Mouse (Mus musculus) neural tube, embryonic 15.5 days (tissue): ENCODE measurements at regions not wholly inside any gene's neighbourhood (a gene's known extent, or its start where the extent isn't known, plus 50 kb on each side); places are given as distances from the start of the nearest gene placed in this dataset.
A peak's percentile ranks its signal among the peaks of the same experiment; 100 is the strongest.

ENCODE experiments used
- ATAC-seq: fragments of 200-750 bp; cut with Nextera tagmentation; 2 replicates; pipeline ENCODE4 v1.8.0; 2017; ENCODE audit warnings: mild to moderate bottlenecking, moderate TSS enrichment, moderate library complexity; ENCODE audit not compliant: low FRiP score
- H3K27ac ChIP-seq: fragments of 300-500 bp; sonication (generic); replicated peaks from 2 replicates; pipeline ENCODE4 v1.5.1; 2015; ENCODE audit warnings: mild to moderate bottlenecking, inconsistent platforms
- H3K27me3 ChIP-seq: fragments of 300-500 bp; sonication (generic); replicated peaks from 2 replicates; pipeline ENCODE4 v1.6.1; 2015; ENCODE audit warnings: inconsistent platforms
- H3K36me3 ChIP-seq: fragments of 300-500 bp; sonication (generic); 2 replicates; pipeline ENCODE4 v1.6.1; 2015; ENCODE audit warnings: inconsistent platforms
- H3K4me1 ChIP-seq: fragments of 300-500 bp; sonication (generic); 2 replicates; pipeline ENCODE4 v1.6.1; 2015; ENCODE audit warnings: inconsistent platforms
- H3K4me2 ChIP-seq: fragments of 300-500 bp; sonication (generic); 2 replicates; pipeline ENCODE4 v1.6.1; 2015; ENCODE audit warnings: inconsistent platforms, mild to moderate bottlenecking, moderate library complexity
- H3K4me3 ChIP-seq: fragments of 300-500 bp; sonication (generic); replicated peaks from 2 replicates; pipeline ENCODE4 v1.5.1; 2015; ENCODE audit warnings: mild to moderate bottlenecking, inconsistent platforms
- H3K9ac ChIP-seq: fragments of 300-500 bp; sonication (generic); replicated peaks from 2 replicates; pipeline ENCODE4 v1.6.1; 2015; ENCODE audit warnings: mild to moderate bottlenecking, inconsistent platforms
- H3K9me3 ChIP-seq: fragments of 300-500 bp; sonication (generic); replicated peaks from 2 replicates; pipeline ENCODE4 v1.6.1; 2016; ENCODE audit warnings: inconsistent platforms
- WGBS: fragments of 180-500 bp; shearing (Covaris S2); methylation state at CpG from one replicate; pipeline ENCODE4 v1.1.7; 2015; ENCODE audit warnings: mixed read lengths; 5-methylcytosine and 5-hydroxymethylcytosine counted together

GRCm38 (mm10) chr17:52448701-52449100 is 153.8 kb upstream of the Kcnh8 start:
- H3K27me3 ChIP-seq = no peaks in the 10 kb centered on the region
- no peak overlapping the region for H3K27ac ChIP-seq
- ATAC-seq = no peak
- no peak overlapping the region for H3K9ac ChIP-seq
- no peaks in the 10 kb centered on the region for H3K9me3 ChIP-seq
- no peaks in the 10 kb centered on the region for H3K36me3 ChIP-seq
- no peak overlapping the region for H3K4me2 ChIP-seq
- H3K4me3 ChIP-seq = no peak overlapping the region
- H3K4me1 ChIP-seq = no peaks in the 10 kb centered on the region
- WGBS = 76% methylated on average over 5 of the region's 5 CpGs

- Histone ChIP-seq H3K27ac (no peak overlapping the region), H3K4me3 (no peak overlapping the region), H3K4me2 (peak overlapping the region; percentile 34; the same call in 1 of the 2 replicates), H3K27me3 (no peaks in the 10 kb centered on the region), H3K9me3 (no peaks in the 10 kb centered on the region), H3K36me3 (no peaks in the 10 kb centered on the region), H3K4me1 (peaks cover 14% of the 10 kb centered on the region), H3K9ac (no peak overlapping the region)
- 32% methylated on average over 10 of the region's 10 CpGs for WGBS
- no peak for ATAC-seq
These were observed 143.1 kb upstream of the Kcnh8 start for GRCm38 (mm10) chr17:52459303-52459996.

GRCm38 (mm10) chr17:52459997-52460387 is 142.5 kb upstream of the Kcnh8 start:
- no peak for ATAC-seq

GRCm38 (mm10) chr17:52461264-52461663 is 141.2 kb upstream of the Kcnh8 start:
- WGBS = 42% methylated on average over 11 of the region's 11 CpGs
- no peak overlapping the region for H3K4me3 ChIP-seq
- no peak overlapping the region for H3K4me2 ChIP-seq

More at GRCm38 (mm10) chr17:52459997-52460387, 142.5 kb upstream of the Kcnh8 start:
- Histone ChIP-seq H3K27me3 (no peaks in the 10 kb centered on the region), H3K36me3 (no peaks in the 10 kb centered on the region), H3K4me2 (no peak overlapping the region), H3K9ac (no peak overlapping the region), H3K27ac (no peak overlapping the region), H3K4me1 (peaks cover 14% of the 10 kb centered on the region), H3K4me3 (no peak overlapping the region), H3K9me3 (no peaks in the 10 kb centered on the region)
- 52% methylated on average over 5 of the region's 5 CpGs for WGBS

GRCm38 (mm10) chr17:52461709-52462141 is 140.8 kb upstream of the Kcnh8 start:
- no peaks in the 10 kb centered on the region for H3K27me3 ChIP-seq
- no peak overlapping the region for H3K4me2 ChIP-seq
- no peak overlapping the region for H3K9ac ChIP-seq
- H3K36me3 ChIP-seq = no peaks in the 10 kb centered on the region
- 29% methylated on average over 6 of the region's 6 CpGs for WGBS
- H3K4me3 ChIP-seq = no peak overlapping the region
- H3K4me1 ChIP-seq = peaks cover 14% of the 10 kb centered on the region
- H3K9me3 ChIP-seq = no peaks in the 10 kb centered on the region
- peak; percentile 83; the same call in 1 of the 2 replicates for ATAC-seq
- peak overlapping the region; percentile 69; the same call in 1 of the 2 replicates for H3K27ac ChIP-seq

More at GRCm38 (mm10) chr17:52461264-52461663, 141.2 kb upstream of the Kcnh8 start:
- Histone ChIP-seq H3K36me3 (no peaks in the 10 kb centered on the region), H3K9me3 (no peaks in the 10 kb centered on the region), H3K9ac (no peak overlapping the region), H3K27ac (peak overlapping the region; percentile 69), H3K27me3 (no peaks in the 10 kb centered on the region), H3K4me1 (peaks cover 14% of the 10 kb centered on the region)
- ATAC-seq = peak; percentile 56

- WGBS = 80% methylated on average over 9 of the region's 9 CpGs
- Histone ChIP-seq H3K4me2 (no peak overlapping the region), H3K27ac (no peak overlapping the region), H3K27me3 (no peaks in the 10 kb centered on the region), H3K9me3 (no peaks in the 10 kb centered on the region), H3K36me3 (no peaks in the 10 kb centered on the region), H3K4me3 (no peak overlapping the region), H3K9ac (no peak overlapping the region), H3K4me1 (peaks cover 14% of the 10 kb centered on the region)
- ATAC-seq = no peak
These were observed 140.1 kb upstream of the Kcnh8 start for GRCm38 (mm10) chr17:52462361-52462760.

- Histone ChIP-seq H3K36me3 (no peaks in the 10 kb centered on the region), H3K4me2 (no peak overlapping the region), H3K4me1 (no peaks in the 10 kb centered on the region), H3K27me3 (no peaks in the 10 kb centered on the region), H3K9me3 (no peaks in the 10 kb centered on the region), H3K9ac (no peak overlapping the region), H3K27ac (no peak overlapping the region), H3K4me3 (no peak overlapping the region)
- 95% methylated on average over 5 of the region's 5 CpGs for WGBS
- ATAC-seq = no peak
These were observed 134.0 kb upstream of the Kcnh8 start for GRCm38 (mm10) chr17:52468464-52468863.

GRCm38 (mm10) chr17:52479327-52480086 is 123.0 kb upstream of the Kcnh8 start:
- WGBS = 47% methylated on average over 7 of the region's 7 CpGs
- Histone ChIP-seq H3K9ac (no peak overlapping the region), H3K4me2 (no peak overlapping the region), H3K4me3 (no peak overlapping the region), H3K27me3 (no peaks in the 10 kb centered on the region), H3K36me3 (no peaks in the 10 kb centered on the region), H3K27ac (no peak overlapping the region), H3K4me1 (no peaks in the 10 kb centered on the region), H3K9me3 (no peaks in the 10 kb centered on the region)
- peak; percentile 47; the same call in 1 of the 2 replicates for ATAC-seq

- Histone ChIP-seq H3K4me3 (no peak overlapping the region), H3K4me2 (no peak overlapping the region), H3K36me3 (no peaks in the 10 kb centered on the region), H3K9ac (no peak overlapping the region), H3K9me3 (no peaks in the 10 kb centered on the region), H3K27me3 (no peaks in the 10 kb centered on the region), H3K27ac (no peak overlapping the region), H3K4me1 (no peaks in the 10 kb centered on the region)
- ATAC-seq = no peak
- 41% methylated on average over 5 of the region's 5 CpGs for WGBS
These were observed 122.3 kb upstream of the Kcnh8 start for GRCm38 (mm10) chr17:52480087-52480638.

GRCm38 (mm10) chr17:52506760-52507159 is 95.7 kb upstream of the Kcnh8 start:
- Histone ChIP-seq H3K4me2 (no peak overlapping the region), H3K27me3 (no peaks in the 10 kb centered on the region), H3K4me1 (no peaks in the 10 kb centered on the region), H3K36me3 (no peaks in the 10 kb centered on the region), H3K9ac (no peak overlapping the region), H3K27ac (no peak overlapping the region), H3K4me3 (no peak overlapping the region), H3K9me3 (no peaks in the 10 kb centered on the region)
- WGBS = 86% methylated on average over 3 of the region's 3 CpGs
- no peak for ATAC-seq

- no peaks in the 10 kb centered on the region for H3K36me3 ChIP-seq
- H3K4me3 ChIP-seq = no peak overlapping the region
- no peak overlapping the region for H3K4me2 ChIP-seq
- no peaks in the 10 kb centered on the region for H3K27me3 ChIP-seq
- no peak for ATAC-seq
- H3K27ac ChIP-seq = no peak overlapping the region
- H3K9me3 ChIP-seq = no peaks in the 10 kb centered on the region
- H3K4me1 ChIP-seq = no peaks in the 10 kb centered on the region
- H3K9ac ChIP-seq = no peak overlapping the region
These were observed 72.2 kb upstream of the Kcnh8 start for GRCm38 (mm10) chr17:52530260-52530659.
